Mouse (Mus musculus): ENCODE data around the gene Tph2.

- no peak for TF ChIP-seq CTCF (IDR thresholded peaks at IDR 0.05; ENCODE audit: low read depth)
- no peak for TF ChIP-seq EP300 (IDR thresholded peaks at IDR 0.05; ENCODE audit: low read depth)
These were observed 21.0 kb upstream of the Tph2 start for GRCm38 (mm10) chr10:115205825-115206224.

Measured in liver, postnatal 0 days (tissue).